Mouse (Mus musculus): ENCODE results near the gene Rpl23a. TPM values are rescaled to one million over a fixed set of nuclear protein-coding genes. Genes with fewer than 3 reads are reported as not detected.
A peak's percentile ranks its signal among the peaks of the same experiment; 100 is the strongest.

Rpl23a gene
- polyA plus RNA-seq, 1 experiment from 2014 or later: 1,746 TPM

- no peak for ATAC-seq (ENCODE audit: low read depth)
- H3K27ac ChIP-seq (replicated peaks; ENCODE audit: low read depth, low read length): peak overlapping the region; percentile 44; the same call in 1 of the 2 replicates
- H3K4me1 ChIP-seq (ENCODE audit: control insufficient read depth, insufficient read depth, low read length): peaks cover 24% of the 10 kb centered on the region
Measured at GRCm38 (mm10) chr11:78179438-78179999, 3.9 kb downstream of the Rpl23a start.

GRCm38 (mm10) chr11:78178859-78179437 is 4.4 kb downstream of the Rpl23a start:
- peaks cover 21% of the 10 kb centered on the region for H3K4me1 ChIP-seq (ENCODE audit: control insufficient read depth, insufficient read depth, low read length)

More at GRCm38 (mm10) chr11:78179438-78179999, 3.9 kb downstream of the Rpl23a start:
- Histone ChIP-seq H3K36me3 (ENCODE audit: control insufficient read depth, insufficient read depth, low read length) (peaks cover 33% of the 10 kb centered on the region), H3K27me3 (replicated peaks; ENCODE audit: control insufficient read depth, insufficient read depth, low read length) (no peaks in the 10 kb centered on the region), H3K9ac (ENCODE audit: low read depth, low read length) (peak overlapping the region; percentile 86), H3K4me3 (ENCODE audit: low read depth, low read length) (peak overlapping the region; percentile 70), H3K4me2 (ENCODE audit: low read depth, low read length) (peak overlapping the region; percentile 98), H3K9me3 (ENCODE audit: control insufficient read depth, low read length) (no peaks in the 10 kb centered on the region)
- WGBS: 22% methylated on average over 8 of the region's 8 CpGs
- DNase-seq (ENCODE audit: low spot score): no peak

GRCm38 (mm10) chr11:78177903-78178858 is 5.2 kb downstream of the Rpl23a start:
- 0% methylated on average over 26 of the region's 84 CpGs for WGBS

More at GRCm38 (mm10) chr11:78178859-78179437, 4.4 kb downstream of the Rpl23a start:
- ATAC-seq (ENCODE audit: low read depth): peak; percentile 9; the same call in 1 of the 2 replicates
- Histone ChIP-seq H3K36me3 (ENCODE audit: control insufficient read depth, insufficient read depth, low read length) (peaks cover 33% of the 10 kb centered on the region), H3K9me3 (ENCODE audit: control insufficient read depth, low read length) (no peaks in the 10 kb centered on the region), H3K4me3 (ENCODE audit: low read depth, low read length) (peak overlapping the region; percentile 70), H3K27me3 (replicated peaks; ENCODE audit: control insufficient read depth, insufficient read depth, low read length) (no peaks in the 10 kb centered on the region), H3K4me2 (ENCODE audit: low read depth, low read length) (peak overlapping the region; percentile 98), H3K9ac (ENCODE audit: low read depth, low read length) (peak overlapping the region; percentile 86), H3K27ac (replicated peaks; ENCODE audit: low read depth, low read length) (peak overlapping the region; percentile 97)
- peak; percentile 93 for DNase-seq (ENCODE audit: low spot score)
- WGBS: under 1% methylated on average over 27 of the region's 29 CpGs

GRCm38 (mm10) chr11:78177437-78177836 is 5.9 kb downstream of the Rpl23a start:
- 1% methylated on average over 10 of the region's 10 CpGs for WGBS
- Histone ChIP-seq H3K27me3 (replicated peaks; ENCODE audit: control insufficient read depth, insufficient read depth, low read length) (no peaks in the 10 kb centered on the region), H3K4me2 (ENCODE audit: low read depth, low read length) (peak overlapping the region; percentile 98), H3K9ac (ENCODE audit: low read depth, low read length) (peak overlapping the region; percentile 86), H3K4me3 (ENCODE audit: low read depth, low read length) (peak overlapping the region; percentile 70), H3K9me3 (ENCODE audit: control insufficient read depth, low read length) (no peaks in the 10 kb centered on the region), H3K36me3 (ENCODE audit: control insufficient read depth, insufficient read depth, low read length) (peaks cover 32% of the 10 kb centered on the region), H3K27ac (replicated peaks; ENCODE audit: low read depth, low read length) (peak overlapping the region; percentile 97; the same call in 1 of the 2 replicates), H3K4me1 (ENCODE audit: control insufficient read depth, insufficient read depth, low read length) (peaks cover 20% of the 10 kb centered on the region)
- ATAC-seq (ENCODE audit: low read depth) (no peak), DNase-seq (ENCODE audit: low spot score) (peak; percentile 48)

More at GRCm38 (mm10) chr11:78177903-78178858, 5.2 kb downstream of the Rpl23a start:
- ATAC-seq (ENCODE audit: low read depth) (peak; percentile 92), DNase-seq (ENCODE audit: low spot score) (peak; percentile 97)
- no peaks in the 10 kb centered on the region for H3K27me3 ChIP-seq (replicated peaks; ENCODE audit: control insufficient read depth, insufficient read depth, low read length)
- peak overlapping the region; percentile 98 for H3K4me2 ChIP-seq (ENCODE audit: low read depth, low read length)
- peak overlapping the region; percentile 70 for H3K4me3 ChIP-seq (ENCODE audit: low read depth, low read length)
- H3K9me3 ChIP-seq (ENCODE audit: control insufficient read depth, low read length): no peaks in the 10 kb centered on the region
- peak overlapping the region; percentile 97 for H3K27ac ChIP-seq (replicated peaks; ENCODE audit: low read depth, low read length)
- peak overlapping the region; percentile 86 for H3K9ac ChIP-seq (ENCODE audit: low read depth, low read length)
- H3K4me1 ChIP-seq (ENCODE audit: control insufficient read depth, insufficient read depth, low read length): peaks cover 20% of the 10 kb centered on the region
- peaks cover 33% of the 10 kb centered on the region for H3K36me3 ChIP-seq (ENCODE audit: control insufficient read depth, insufficient read depth, low read length)

- no peak for DNase-seq (ENCODE audit: low spot score)
- Histone ChIP-seq H3K27ac (replicated peaks; ENCODE audit: low read depth, low read length) (peak overlapping the region; percentile 97; the same call in 1 of the 2 replicates), H3K27me3 (replicated peaks; ENCODE audit: control insufficient read depth, insufficient read depth, low read length) (no peaks in the 10 kb centered on the region), H3K9ac (ENCODE audit: low read depth, low read length) (peak overlapping the region; percentile 86), H3K4me3 (ENCODE audit: low read depth, low read length) (peak overlapping the region; percentile 70), H3K4me2 (ENCODE audit: low read depth, low read length) (peak overlapping the region; percentile 98), H3K36me3 (ENCODE audit: control insufficient read depth, insufficient read depth, low read length) (peaks cover 27% of the 10 kb centered on the region), H3K4me1 (ENCODE audit: control insufficient read depth, insufficient read depth, low read length) (peaks cover 16% of the 10 kb centered on the region), H3K9me3 (ENCODE audit: control insufficient read depth, low read length) (no peaks in the 10 kb centered on the region)
- no peak for ATAC-seq (ENCODE audit: low read depth)
- WGBS: under 1% methylated on average over 23 of the region's 23 CpGs
Measured at GRCm38 (mm10) chr11:78176905-78177331, 6.5 kb downstream of the Rpl23a start.

GRCm38 (mm10) chr11:78176402-78176862 is 7.0 kb downstream of the Rpl23a start, which contains the start of the genes Nek8 and Tlcd1:
Nek8 (minus strand) TSS chr11:78176675.
Tlcd1 (plus strand) TSS chr11:78176711.
- no peaks in the 10 kb centered on the region for H3K9me3 ChIP-seq (ENCODE audit: control insufficient read depth, low read length)
- ATAC-seq (ENCODE audit: low read depth) (peak; percentile 49), DNase-seq (ENCODE audit: low spot score) (peak; percentile 96)
- H3K36me3 ChIP-seq (ENCODE audit: control insufficient read depth, insufficient read depth, low read length): peaks cover 22% of the 10 kb centered on the region
- H3K27me3 ChIP-seq (replicated peaks; ENCODE audit: control insufficient read depth, insufficient read depth, low read length): no peaks in the 10 kb centered on the region
- H3K9ac ChIP-seq (ENCODE audit: low read depth, low read length): peak within 1 kb of the TSS; percentile 86
- H3K27ac ChIP-seq (replicated peaks; ENCODE audit: low read depth, low read length): peak within 1 kb of the TSS; percentile 97
- H3K4me1 ChIP-seq (ENCODE audit: control insufficient read depth, insufficient read depth, low read length): peaks cover 12% of the 10 kb centered on the region; the same call in 1 of the 2 replicates
- H3K4me3 ChIP-seq (ENCODE audit: low read depth, low read length): peak within 1 kb of the TSS; percentile 70
- WGBS: under 1% methylated on average over 31 of the region's 32 CpGs
- H3K4me2 ChIP-seq (ENCODE audit: low read depth, low read length): peak within 1 kb of the TSS; percentile 98

GRCm38 (mm10) chr11:78175771-78176401 is 7.5 kb downstream of the Rpl23a start:
- no peak for ATAC-seq (ENCODE audit: low read depth)
- Histone ChIP-seq H3K36me3 (ENCODE audit: control insufficient read depth, insufficient read depth, low read length) (peaks cover 16% of the 10 kb centered on the region), H3K27me3 (replicated peaks; ENCODE audit: control insufficient read depth, insufficient read depth, low read length) (no peaks in the 10 kb centered on the region), H3K4me2 (ENCODE audit: low read depth, low read length) (peak overlapping the region; percentile 98), H3K9ac (ENCODE audit: low read depth, low read length) (peak overlapping the region; percentile 86; the same call in 1 of the 2 replicates), H3K4me3 (ENCODE audit: low read depth, low read length) (peak overlapping the region; percentile 70), H3K4me1 (ENCODE audit: control insufficient read depth, insufficient read depth, low read length) (peaks cover 12% of the 10 kb centered on the region; the same call in 1 of the 2 replicates), H3K27ac (replicated peaks; ENCODE audit: low read depth, low read length) (peak overlapping the region; percentile 89), H3K9me3 (ENCODE audit: control insufficient read depth, low read length) (no peaks in the 10 kb centered on the region)
- no peak for DNase-seq (ENCODE audit: low spot score)
- WGBS: 3% methylated on average over 9 of the region's 10 CpGs

Measured in embryonic facial prominence, embryonic 14.5 days (tissue).